Mouse (Mus musculus): ENCODE measurements around the gene Nyap1.

DNA sequence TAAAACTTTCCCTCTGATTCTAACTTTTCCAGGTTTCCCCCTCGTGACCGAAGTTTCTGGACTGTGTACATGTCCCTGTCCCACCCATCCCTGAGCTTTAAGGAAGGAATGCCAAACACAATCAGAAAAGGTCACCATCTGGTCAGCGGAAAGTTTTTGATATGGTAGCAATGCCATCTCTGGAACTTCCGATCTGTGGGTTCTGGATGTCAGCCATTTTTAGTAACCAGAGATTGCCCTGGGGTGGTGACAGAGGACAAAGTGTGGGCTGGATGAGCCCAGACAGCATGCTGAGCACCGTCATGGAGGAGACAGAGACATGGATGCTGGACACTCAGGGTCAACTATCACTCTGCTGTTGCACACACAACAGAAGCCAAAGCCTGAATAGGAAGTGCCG, 22.3 kb downstream of the Nyap1 start:
- TF ChIP-seq CTCF (IDR thresholded peaks at IDR 0.05; ENCODE audit: control insufficient read depth, insufficient read depth, insufficient read length) (no peak), MYOD1 (IDR thresholded peaks at IDR 0.05; ENCODE audit: control insufficient read depth, insufficient read length, low read depth) (no peak), MYOG (IDR thresholded peaks at IDR 0.05; ENCODE audit: control insufficient read depth, extremely low read depth, insufficient read length) (no peak), FOSL1 (IDR thresholded peaks at IDR 0.05; ENCODE audit: insufficient read depth, low read length, poor library complexity, severe bottlenecking) (no peak), CEBPB (IDR thresholded peaks at IDR 0.05; ENCODE audit: low read depth) (no peak), MAX (IDR thresholded peaks at IDR 0.05) (no peak)
